Mouse (Mus musculus): ENCODE results near the gene Vmn2r89.
"Not testable (repeated sequence)": the region's sequence is repeated elsewhere in the genome, so short reads cannot be mapped to it uniquely, and the experiment has no call there.

Vmn2r89 gene

GRCm38 (mm10) chr14:51451557-51451956 is at the start of gene Vmn2r89:
Gene Vmn2r89, plus strand, starts transcription at chr14:51451857.
- DNase-seq = not testable (repeated sequence)

- no peak for DNase-seq
These were observed 41.1 kb upstream of the Vmn2r89 start, which contains the start of gene Vmn2r88 for GRCm38 (mm10) chr14:51410520-51410919. Gene Vmn2r88, plus strand, starts transcription at chr14:51410820.

GRCm38 (mm10) chr14:51423885-51424284 is 27.8 kb upstream of the Vmn2r89 start:
- DNase-seq = no peak

- not testable (repeated sequence) for DNase-seq
These were observed 21.5 kb upstream of the Vmn2r89 start for GRCm38 (mm10) chr14:51430138-51430537.

GRCm38 (mm10) chr14:51434546-51434945 is 17.1 kb upstream of the Vmn2r89 start:
- no peak for DNase-seq

GRCm38 (mm10) chr14:51435020-51435419 is 16.6 kb upstream of the Vmn2r89 start:
- DNase-seq = no peak

GRCm38 (mm10) chr14:51438955-51439354 is 12.7 kb upstream of the Vmn2r89 start:
- peak in 1 of 2 experiments; percentile 3 for DNase-seq

GRCm38 (mm10) chr14:51480278-51480677 is 28.6 kb downstream of the Vmn2r89 start:
- not testable (repeated sequence) for DNase-seq

GRCm38 (mm10) chr14:51481332-51482015 is 29.8 kb downstream of the Vmn2r89 start:
- DNase-seq = not testable (repeated sequence)

- no peak for DNase-seq
These were observed 30.5 kb downstream of the Vmn2r89 start for GRCm38 (mm10) chr14:51482051-51482715.

GRCm38 (mm10) chr14:51482971-51483381 is 31.3 kb downstream of the Vmn2r89 start:
- DNase-seq = not testable (repeated sequence)

GRCm38 (mm10) chr14:51483671-51484070 is 32.0 kb downstream of the Vmn2r89 start:
- no peak for DNase-seq

- DNase-seq = no peak
These were observed 34.5 kb downstream of the Vmn2r89 start for GRCm38 (mm10) chr14:51486111-51486510.

GRCm38 (mm10) chr14:51495781-51496180 is 44.1 kb downstream of the Vmn2r89 start:
- no peak for DNase-seq

GRCm38 (mm10) chr14:51496955-51497354 is 45.3 kb downstream of the Vmn2r89 start:
- DNase-seq = no peak

GRCm38 (mm10) chr14:51497958-51498357 is 46.3 kb downstream of the Vmn2r89 start:
- DNase-seq = no peak

GRCm38 (mm10) chr14:51499707-51500275 is 48.1 kb downstream of the Vmn2r89 start:
- DNase-seq = no peak

GRCm38 (mm10) chr14:51500461-51500860 is 48.8 kb downstream of the Vmn2r89 start:
- no peak for DNase-seq

GRCm38 (mm10) chr14:51507416-51507815 is 55.8 kb downstream of the Vmn2r89 start:
- no peak for DNase-seq

Measured in kidney, postnatal 4 days (tissue).